Mouse (Mus musculus): Measurements from ENCODE around the gene Mlana.

Gene Mlana

GRCm38 (mm10) chr19:29675562-29676078 lies 22.0 kb upstream of the Mlana start:
- no peak for DNase-seq (ENCODE audit: low read depth, low spot score)

- DNase-seq (ENCODE audit: low read depth, low spot score): peak; percentile 10
Observed at GRCm38 (mm10) chr19:29676479-29677193, 21.0 kb upstream of the Mlana start.

- no peak for DNase-seq (ENCODE audit: low read depth, low spot score)
Observed at GRCm38 (mm10) chr19:29678181-29678778, 19.3 kb upstream of the Mlana start.

GRCm38 (mm10) chr19:29680182-29681152 lies 17.2 kb upstream of the Mlana start:
- DNase-seq (ENCODE audit: low read depth, low spot score): no peak

GRCm38 (mm10) chr19:29683844-29684540 lies 13.6 kb upstream of the Mlana start:
- peak; percentile 95 for DNase-seq (ENCODE audit: low read depth, low spot score)

- no peak for DNase-seq (ENCODE audit: low read depth, low spot score)
Observed at GRCm38 (mm10) chr19:29695071-29695470, 2.6 kb upstream of the Mlana start.

- no peak for DNase-seq (ENCODE audit: low read depth, low spot score)
Observed at GRCm38 (mm10) chr19:29696309-29696708, 1.3 kb upstream of the Mlana start.

- DNase-seq (ENCODE audit: low read depth, low spot score): no peak
Observed at GRCm38 (mm10) chr19:29696840-29697239, 784 bp upstream of the Mlana start.

GRCm38 (mm10) chr19:29701707-29702106 lies 4.1 kb downstream of the Mlana start:
- DNase-seq (ENCODE audit: low read depth, low spot score): no peak

GRCm38 (mm10) chr19:29704436-29704835 lies 6.8 kb downstream of the Mlana start:
- no peak for DNase-seq (ENCODE audit: low read depth, low spot score)

- no peak for DNase-seq (ENCODE audit: low read depth, low spot score)
Observed at GRCm38 (mm10) chr19:29707314-29707898, 9.8 kb downstream of the Mlana start.

GRCm38 (mm10) chr19:29708003-29708402 lies 10.4 kb downstream of the Mlana start:
- DNase-seq (ENCODE audit: low read depth, low spot score): peak; percentile 76

- DNase-seq (ENCODE audit: low read depth, low spot score): peak; percentile 58
Observed at GRCm38 (mm10) chr19:29708461-29708860, 10.8 kb downstream of the Mlana start.

GRCm38 (mm10) chr19:29709461-29709860 lies 11.8 kb downstream of the Mlana start:
- DNase-seq (ENCODE audit: low read depth, low spot score): peak; percentile 37

- no peak for DNase-seq (ENCODE audit: low read depth, low spot score)
Observed at GRCm38 (mm10) chr19:29713451-29713850, 15.8 kb downstream of the Mlana start.

GRCm38 (mm10) chr19:29717854-29718253 lies 20.2 kb downstream of the Mlana start:
- DNase-seq (ENCODE audit: low read depth, low spot score): no peak

GRCm38 (mm10) chr19:29718476-29718875 lies 20.9 kb downstream of the Mlana start:
- DNase-seq (ENCODE audit: low read depth, low spot score): no peak

GRCm38 (mm10) chr19:29735421-29735820 lies 37.8 kb downstream of the Mlana start:
- DNase-seq (ENCODE audit: low read depth, low spot score): peak; percentile 24

- peak; percentile 24 for DNase-seq (ENCODE audit: low read depth, low spot score)
Observed at GRCm38 (mm10) chr19:29739608-29740007, 42.0 kb downstream of the Mlana start.

GRCm38 (mm10) chr19:29740661-29741060 lies 43.0 kb downstream of the Mlana start:
- DNase-seq (ENCODE audit: low read depth, low spot score): no peak

- no peak for DNase-seq (ENCODE audit: low read depth, low spot score)
Observed at GRCm38 (mm10) chr19:29743531-29743930, 45.9 kb downstream of the Mlana start.
